Mouse (Mus musculus) myocyte (in vitro differentiated cells): Measurements from ENCODE around the gene Ptpn13. TPM values are rescaled to one million over a fixed set of nuclear protein-coding genes. Genes with fewer than 3 reads are reported as not detected.

Source experiments
- H3K27me3 ChIP-seq: one replicate; pipeline ENCODE4 v1.6.1; 2011; ENCODE audit not compliant: control insufficient read depth, insufficient read depth, insufficient read length
- H3K36me3 ChIP-seq: one replicate; pipeline ENCODE4 v1.6.1; 2011; ENCODE audit not compliant: control insufficient read depth, insufficient read depth
- H3K4me2 ChIP-seq: one replicate; pipeline ENCODE4 v1.6.1; 2011; ENCODE audit warnings: low read depth, control low read depth
- H3K4me3 ChIP-seq: one replicate; pipeline ENCODE4 v1.5.1; 2011; ENCODE audit warnings: mild to moderate bottlenecking, control low read depth, moderate library complexity
- H3K79me2 ChIP-seq: one replicate; pipeline ENCODE4 v1.6.1; 2011; ENCODE audit not compliant: control insufficient read depth, insufficient read depth
- H3ac ChIP-seq: one replicate; pipeline ENCODE4 v1.6.1; 2011; ENCODE audit not compliant: control insufficient read depth, insufficient read length
- CEBPB ChIP-seq: IDR thresholded peaks from 2 replicates; pipeline ENCODE4 v1.6.1; 2011; ENCODE audit warnings: mild to moderate bottlenecking, moderate library complexity; ENCODE audit not compliant: poor library complexity, insufficient read depth, severe bottlenecking
- E2F4 ChIP-seq: IDR thresholded peaks from one replicate; pipeline ENCODE4 v1.6.1; 2011; ENCODE audit warnings: mild to moderate bottlenecking, control low read depth, moderate library complexity; ENCODE audit not compliant: insufficient read depth
- MAX ChIP-seq: IDR thresholded peaks from one replicate; pipeline ENCODE4 v1.6.1; 2011; ENCODE audit warnings: low read depth, mild to moderate bottlenecking, control low read depth
- MYOD1 ChIP-seq, 3 experiments: IDR thresholded peaks; one replicate each; pipeline ENCODE4 v1.6.1; 2011; ENCODE audit warnings: control low read depth in 2 of 3, low read depth in 2 of 3, mild to moderate bottlenecking in 2 of 3, moderate library complexity in 1 of 3; ENCODE audit not compliant: insufficient read length in 2 of 3, control insufficient read depth in 1 of 3
- MYOG ChIP-seq, 3 experiments: IDR thresholded peaks; one replicate each; pipeline ENCODE4 v1.6.1; 2011; ENCODE audit warnings: control low read depth in 2 of 3, low read depth in 2 of 3, mild to moderate bottlenecking in 2 of 3; ENCODE audit not compliant: insufficient read length in 2 of 3, control insufficient read depth in 1 of 3, insufficient read depth in 1 of 3
- POLR2A ChIP-seq: IDR thresholded peaks from one replicate; pipeline ENCODE4 v1.6.1; 2011; ENCODE audit warnings: low read depth, mild to moderate bottlenecking, control low read depth, moderate library complexity; ENCODE audit not compliant: insufficient read length
- POLR2AphosphoS2 ChIP-seq: IDR thresholded peaks from one replicate; pipeline ENCODE4 v1.6.1; 2011; ENCODE audit warnings: low read depth, control low read depth; ENCODE audit not compliant: insufficient read length
- REST ChIP-seq: IDR thresholded peaks from one replicate; pipeline ENCODE4 v1.6.1; 2011; ENCODE audit warnings: mild to moderate bottlenecking, control low read depth, moderate library complexity; ENCODE audit not compliant: insufficient read depth, insufficient read length
- SRF ChIP-seq: IDR thresholded peaks from one replicate; pipeline ENCODE4 v1.6.1; 2011; ENCODE audit warnings: low read depth; ENCODE audit not compliant: control insufficient read depth, insufficient read length
- TCF12 ChIP-seq: IDR thresholded peaks from one replicate; pipeline ENCODE4 v1.6.1; 2011; ENCODE audit warnings: mild to moderate bottlenecking, control low read depth; ENCODE audit not compliant: poor library complexity, insufficient read depth, severe bottlenecking
- TCF3 ChIP-seq: IDR thresholded peaks from one replicate; pipeline ENCODE4 v1.6.1; 2011; ENCODE audit warnings: low read depth, control low read depth; ENCODE audit not compliant: insufficient read length
- USF1 ChIP-seq: IDR thresholded peaks from one replicate; pipeline ENCODE4 v1.6.1; 2011; ENCODE audit warnings: low read depth, mild to moderate bottlenecking, control low read depth, moderate library complexity
- polyA plus RNA-seq: library from polyadenylated mRNA; unstranded; fragments of >200 nt; fragmentation: generic; extraction: Trizol; gene quantifications from one replicate; pipeline ENCODE4 v1.2.1, GENCODE M21; 2012; ENCODE audit warnings: missing spikeins

Gene Ptpn13
- polyA plus RNA-seq, 1 experiment, result 5.3 TPM

- Histone ChIP-seq H3K4me3 (no peak overlapping the region), H3ac (no peak overlapping the region), H3K4me2 (no peak overlapping the region), H3K27me3 (no peaks in the 10 kb centered on the region), H3K36me3 (no peaks in the 10 kb centered on the region), H3K79me2 (no peaks in the 10 kb centered on the region)
- TF ChIP-seq SRF (no peak), MYOD1 (IDR thresholded peaks at IDR 0.05; ENCODE audit: control insufficient read depth in 1 of 3, insufficient read length in 2 of 3, low read depth in 2 of 3) (no peak), MAX (no peak), REST (no peak), POLR2AphosphoS2 (no peak), POLR2A (no peak), E2F4 (no peak), TCF12 (no peak), TCF3 (no peak), USF1 (no peak), MYOG (IDR thresholded peaks at IDR 0.05; ENCODE audit: control insufficient read depth in 1 of 3, insufficient read depth in 1 of 3, insufficient read length in 2 of 3, low read depth in 2 of 3) (no peak), CEBPB (no peak)
These were observed 197.3 kb downstream of the Ptpn13 start for GRCm38 (mm10) chr5:103622321-103622720.

GRCm38 (mm10) chr5:103624831-103625230, 199.8 kb downstream of the Ptpn13 start:
- Histone ChIP-seq H3K27me3 (no peaks in the 10 kb centered on the region), H3K79me2 (no peaks in the 10 kb centered on the region), H3ac (no peak overlapping the region), H3K4me3 (no peak overlapping the region), H3K4me2 (no peak overlapping the region), H3K36me3 (no peaks in the 10 kb centered on the region)
- TF ChIP-seq E2F4, result no peak
- no peak for TF ChIP-seq MYOG (IDR thresholded peaks at IDR 0.05; ENCODE audit: control insufficient read depth in 1 of 3, insufficient read depth in 1 of 3, insufficient read length in 2 of 3, low read depth in 2 of 3)
- no peak for TF ChIP-seq POLR2A
- TF ChIP-seq POLR2AphosphoS2, result no peak
- no peak for TF ChIP-seq MAX
- TF ChIP-seq MYOD1 (IDR thresholded peaks at IDR 0.05; ENCODE audit: control insufficient read depth in 1 of 3, insufficient read length in 2 of 3, low read depth in 2 of 3), result no peak
- TF ChIP-seq CEBPB, result no peak
- TF ChIP-seq SRF, result no peak
- TF ChIP-seq USF1, result no peak
- no peak for TF ChIP-seq TCF12
- TF ChIP-seq TCF3, result no peak
- no peak for TF ChIP-seq REST

- no peak overlapping the region for H3K4me3 ChIP-seq
- H3K27me3 ChIP-seq, result no peaks in the 10 kb centered on the region
- H3K4me2 ChIP-seq, result no peak overlapping the region
- no peaks in the 10 kb centered on the region for H3K36me3 ChIP-seq
- H3ac ChIP-seq, result no peak overlapping the region
- H3K79me2 ChIP-seq, result no peaks in the 10 kb centered on the region
- TF ChIP-seq POLR2AphosphoS2 (no peak), CEBPB (no peak), POLR2A (no peak), TCF3 (no peak), MYOD1 (IDR thresholded peaks at IDR 0.05; ENCODE audit: control insufficient read depth in 1 of 3, insufficient read length in 2 of 3, low read depth in 2 of 3) (no peak), USF1 (no peak), TCF12 (no peak), SRF (no peak), MYOG (IDR thresholded peaks at IDR 0.05; ENCODE audit: control insufficient read depth in 1 of 3, insufficient read depth in 1 of 3, insufficient read length in 2 of 3, low read depth in 2 of 3) (no peak), MAX (no peak), E2F4 (no peak), REST (no peak)
These were observed 203.5 kb downstream of the Ptpn13 start for GRCm38 (mm10) chr5:103628499-103628898.

- TF ChIP-seq REST, result no peak
- peak; percentile 28 for TF ChIP-seq USF1
- TF ChIP-seq SRF, result peak; percentile 12
- TF ChIP-seq MYOD1 (IDR thresholded peaks at IDR 0.05; ENCODE audit: control insufficient read depth in 1 of 3, insufficient read length in 2 of 3, low read depth in 2 of 3), result no peak
- no peak for TF ChIP-seq CEBPB
- H3K4me2 ChIP-seq, result peak within 1 kb of the TSS; percentile 47
- H3K4me3 ChIP-seq, result no peak within 1 kb of the TSS
- H3K79me2 ChIP-seq, result no peaks in the 10 kb centered on the region
- no peaks in the 10 kb centered on the region for H3K27me3 ChIP-seq
- H3ac ChIP-seq, result no peak within 1 kb of the TSS
- no peaks in the 10 kb centered on the region for H3K36me3 ChIP-seq
These were observed 204.2 kb downstream of the Ptpn13 start, which contains the start of gene Slc10a6 for GRCm38 (mm10) chr5:103629111-103629764. Gene Slc10a6, minus strand, starts transcription at chr5:103629403.

- Histone ChIP-seq H3K4me3 (no peak overlapping the region), H3K79me2 (no peaks in the 10 kb centered on the region), H3K36me3 (no peaks in the 10 kb centered on the region), H3K4me2 (peak overlapping the region; percentile 30), H3ac (no peak overlapping the region), H3K27me3 (no peaks in the 10 kb centered on the region)
- TF ChIP-seq MYOG (IDR thresholded peaks at IDR 0.05; ENCODE audit: control insufficient read depth in 1 of 3, insufficient read depth in 1 of 3, insufficient read length in 2 of 3, low read depth in 2 of 3) (no peak), REST (no peak), USF1 (no peak)
These were observed 205.0 kb downstream of the Ptpn13 start for GRCm38 (mm10) chr5:103629854-103630580.
